ENCODE assay signal across 18 mouse cellular contexts in genomic region chr7:143712771-143713348, GRCm38 (mm10). TPM values are rescaled to one million over a fixed set of nuclear protein-coding genes. Genes with fewer than 3 reads are reported as not detected.
DNase-seq lines count a peak whose midpoint lies in the region; ATAC-seq and TF ChIP-seq lines count a peak whose summit lies in the region.
"Had no signal": no experiment of that assay in that cellular context is flagged by ENCODE, and none has a peak within 500 bp of the region (broad histone marks: within the 10 kb centered on the region; RNA-seq: fewer than 3 reads in every experiment).

No protein-coding gene starts in this region.

- TF ChIP-seq POLR2A in heart, adult 2 months (IDR thresholded peaks at IDR 0.05; ENCODE audit: insufficient read depth, low read depth, low read length), result no peak

- H3K36me3 ChIP-seq in heart, embryonic 16.5 days (ENCODE audit: control insufficient read depth, insufficient read depth), result peaks cover 26% of the 10 kb centered on the region
- H3K36me3 ChIP-seq in heart, adult 2 months (ENCODE audit: control insufficient read depth, insufficient read depth, low read length), result no peaks in the 10 kb centered on the region
- peaks cover 76% of the 10 kb centered on the region for H3K36me3 ChIP-seq in hindbrain, embryonic 13.5 days

- no peaks in the 10 kb centered on the region for H3K27me3 ChIP-seq in heart, embryonic 16.5 days (ENCODE audit: control insufficient read depth, insufficient read depth, low read length)
- H3K27me3 ChIP-seq in heart, adult 2 months (ENCODE audit: control insufficient read depth, insufficient read depth, low read length), result no peaks in the 10 kb centered on the region
- H3K27me3 ChIP-seq in hindbrain, embryonic 13.5 days, result no peaks in the 10 kb centered on the region

- H3K79me2 ChIP-seq in heart, adult 2 months (replicated peaks; ENCODE audit: control insufficient read depth, insufficient read depth, low read length), result no peaks in the 10 kb centered on the region

- peaks cover 37% of the 10 kb centered on the region for H3K4me1 ChIP-seq in heart, embryonic 16.5 days (ENCODE audit: control insufficient read depth, insufficient read depth, low read length)
- no peaks in the 10 kb centered on the region for H3K4me1 ChIP-seq in heart, adult 2 months (ENCODE audit: control insufficient read depth, insufficient read depth, low read length)
- H3K4me1 ChIP-seq in hindbrain, embryonic 13.5 days (replicated peaks), result peaks cover 17% of the 10 kb centered on the region

- H3K9me3 ChIP-seq in heart, embryonic 16.5 days (replicated peaks; ENCODE audit: control insufficient read depth, low read length), result no peaks in the 10 kb centered on the region
- H3K9me3 ChIP-seq in hindbrain, embryonic 13.5 days, result no peaks in the 10 kb centered on the region

- no peak for TF ChIP-seq EP300 in heart, adult 2 months (IDR thresholded peaks at IDR 0.05; ENCODE audit: insufficient read depth, low read depth, low read length)

- intact Hi-C loops in heart, adult 2 months (cut with DNase I), result no loop called here

- H3K4me2 ChIP-seq in heart, embryonic 16.5 days (ENCODE audit: low read depth, low read length), result no peak overlapping the region
- H3K4me2 ChIP-seq in hindbrain, embryonic 13.5 days, result no peak overlapping the region

- H3K9ac ChIP-seq in heart, embryonic 16.5 days (ENCODE audit: low read length), result no peak overlapping the region
- no peak overlapping the region for H3K9ac ChIP-seq in heart, adult 2 months (ENCODE audit: low read depth, low read length)
- no peak overlapping the region for H3K9ac ChIP-seq in hindbrain, embryonic 13.5 days
- H3K9ac ChIP-seq: forebrain, postnatal 0 days had no signal

- no peak for ATAC-seq in heart, embryonic 16.5 days (replicated peaks; ENCODE audit: extremely low read depth, insufficient read depth, low FRiP score)
- peak; percentile 72 for ATAC-seq in common myeloid progenitor, adult 5-6 weeks (replicated peaks; ENCODE audit: low read depth, poor library complexity, severe bottlenecking)
- no peak for ATAC-seq in hindbrain, embryonic 13.5 days (ENCODE audit: low FRiP score)
- ATAC-seq: forebrain, postnatal 0 days had no signal

- 71% methylated on average over 8 of the region's 8 CpGs for WGBS in heart, embryonic 16.5 days
- WGBS in heart, adult 2 months, result 79% methylated on average over 8 of the region's 8 CpGs
- 83% methylated on average over 8 of the region's 8 CpGs for WGBS in hindbrain, embryonic 13.5 days

- DNase-seq in heart, adult 2 months, result no peak
- DNase-seq in A20 (ENCODE audit: low read depth, low spot score), result peak; percentile 78
- peak; percentile 69 for DNase-seq in naive thymus-derived CD4-positive, alpha-beta T cell, adult 2 months (ENCODE audit: low read depth)
- DNase-seq in layer of hippocampus, postnatal 10 days (ENCODE audit: low spot score in 2 of 2), result no peak
- no peak for DNase-seq in kidney, postnatal 14 days
- DNase-seq: cerebellum, adult 9-11 months; forebrain, postnatal 0 days; right cerebral cortex, adult 18-20 months had no signal

- no peak for TF ChIP-seq CTCF in heart, adult 2 months (IDR thresholded peaks at IDR 0.05)

- no peak overlapping the region for H3K4me3 ChIP-seq in heart, embryonic 16.5 days (ENCODE audit: low read length)
- no peak overlapping the region for H3K4me3 ChIP-seq in heart, adult 2 months
- H3K4me3 ChIP-seq in hindbrain, embryonic 13.5 days, result no peak overlapping the region
- H3K4me3 ChIP-seq: myocyte had no signal

- peak overlapping the region; percentile 33 for H3K27ac ChIP-seq in heart, embryonic 16.5 days (ENCODE audit: low read length)
- H3K27ac ChIP-seq in heart, adult 2 months, result no peak overlapping the region
- no peak overlapping the region; the same call in 1 of the 2 replicates for H3K27ac ChIP-seq in hindbrain, embryonic 13.5 days

RNA-seq across cellular contexts. Expression of gene Tnfrsf23, which starts 27.2 kb away (rescaled TPM):
- polyA plus RNA-seq in heart, embryonic 16.5 days (2015; fragmentation: Nextera tagmentation; extraction: Ambion mirVana), result 1.3 and 1.5 TPM in 2 replicates
- total RNA-seq in heart, adult 2 months (2021), result 1 to 10 TPM; 2.4 to 2.8 TPM
- 3.2 and 5.1 TPM in 2 replicates for polyA plus RNA-seq in heart, adult 2 months (2012; rRNA removed)
- 0.63 TPM in 1 of 2 replicates, not detected in the other for total RNA-seq in common myeloid progenitor, adult 5-6 weeks (2017)
- 1 to 10 TPM; 2.1 to 2.3 TPM for total RNA-seq in layer of hippocampus, postnatal 10 days (2021)
- polyA plus RNA-seq in hindbrain, embryonic 13.5 days (2015; fragmentation: Nextera tagmentation; extraction: Ambion mirVana), result 0.76 and 1.2 TPM in 2 replicates
- total RNA-seq: liver, adult 2 months; megakaryocyte-erythroid progenitor cell, adult 5-6 weeks had no signal

RNA-seq across cellular contexts. Expression of gene Osbpl5, which starts 43.9 kb away (rescaled TPM):
- polyA plus RNA-seq in heart, embryonic 16.5 days (2015; fragmentation: Nextera tagmentation; extraction: Ambion mirVana), result 35.8 and 39.5 TPM in 2 replicates
- total RNA-seq in heart, adult 2 months (2021), result 10 to 100 TPM; 14.8 to 18.0 TPM
- polyA plus RNA-seq in heart, adult 2 months (2012; rRNA removed), result 21.3 and 28.9 TPM in 2 replicates
- 5.9 and 15.3 TPM in 2 replicates for total RNA-seq in common myeloid progenitor, adult 5-6 weeks (2017)
- total RNA-seq in layer of hippocampus, postnatal 10 days (2021), result 10 to 100 TPM; 48.5 to 48.6 TPM
- 27.6 and 31.4 TPM in 2 replicates for polyA plus RNA-seq in hindbrain, embryonic 13.5 days (2015; fragmentation: Nextera tagmentation; extraction: Ambion mirVana)

RNA-seq across cellular contexts. Expression of gene Mrgprg, which starts 53.9 kb away (rescaled TPM):
- polyA plus RNA-seq in heart, embryonic 16.5 days (2015; fragmentation: Nextera tagmentation; extraction: Ambion mirVana), result not detected in 2 replicates
- total RNA-seq in heart, adult 2 months (2021), result not detected
- polyA plus RNA-seq in heart, adult 2 months (2012; rRNA removed), result 0.15 and 0.18 TPM in 2 replicates
- not detected in 2 replicates for total RNA-seq in common myeloid progenitor, adult 5-6 weeks (2017)
- total RNA-seq in layer of hippocampus, postnatal 10 days (2021), result not detected
- polyA plus RNA-seq in hindbrain, embryonic 13.5 days (2015; fragmentation: Nextera tagmentation; extraction: Ambion mirVana), result not detected in 2 replicates
- total RNA-seq: adrenal gland, postnatal 4 days; forebrain, postnatal 0 days; layer of hippocampus, adult 8-10 months; liver, adult 2 months; megakaryocyte-erythroid progenitor cell, adult 5-6 weeks had no signal
- polyA plus RNA-seq: embryonic facial prominence, embryonic 14.5 days; forebrain, postnatal 0 days; liver, adult 2 months; myocyte; testis, adult 2 months had no signal

Comparison
In these comparisons a context has a peak if more than half of its experiments do, and no peak if none do; other contexts are left out.
1. DNase-seq: peak in A20 (single experiment) and naive thymus-derived CD4-positive, alpha-beta T cell, adult 2 months (single experiment); none in heart, adult 2 months (0 of 2), layer of hippocampus, postnatal 10 days (0 of 2) and kidney, postnatal 14 days (single experiment).